Mouse (Mus musculus): ENCODE measurements around the gene Zkscan2. TPM values are rescaled to one million over a fixed set of nuclear protein-coding genes. Genes with fewer than 3 reads are reported as not detected.
A peak's percentile ranks its signal among the peaks of the same experiment; 100 is the strongest.

The Zkscan2 gene
- polyA plus RNA-seq, 1 experiment from 2014 or later = 0.05 TPM

- Histone ChIP-seq H3K4me2 (no peak overlapping the region), H3K36me3 (replicated peaks) (peaks cover 14% of the 10 kb centered on the region; the same call in 1 of the 2 replicates), H3K27me3 (no peaks in the 10 kb centered on the region), H3K4me1 (replicated peaks) (peaks cover 14% of the 10 kb centered on the region), H3K9ac (no peak overlapping the region), H3K4me3 (replicated peaks) (no peak overlapping the region), H3K9me3 (replicated peaks) (no peaks in the 10 kb centered on the region), H3K27ac (replicated peaks) (no peak overlapping the region)
- no peak for ATAC-seq (ENCODE audit: insufficient read depth)
- 71% methylated on average over 4 of the region's 4 CpGs for WGBS (ENCODE audit: insufficient replicate concordance)
These were observed 69.0 kb downstream of the Zkscan2 start for GRCm38 (mm10) chr7:123431206-123431605.

DNA sequence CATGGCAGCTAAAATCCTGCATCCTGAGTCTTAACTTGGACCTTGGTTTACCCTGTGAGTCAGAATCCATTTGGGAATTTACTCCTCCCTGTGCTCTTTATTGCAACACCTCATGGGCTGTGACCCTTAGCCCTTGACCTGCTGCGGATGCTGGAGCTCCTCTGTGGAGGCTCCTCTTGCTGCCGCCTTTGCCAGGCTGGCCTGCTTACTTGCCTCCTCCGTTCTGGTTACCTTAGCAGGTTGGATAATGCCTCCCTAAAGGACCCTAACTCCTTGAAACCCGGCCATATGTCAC, 69.9 kb downstream of the Zkscan2 start:
- no peak overlapping the region for H3K9ac ChIP-seq
- WGBS (ENCODE audit: insufficient replicate concordance) = 73% methylated on average over 4 of the region's 4 CpGs
- H3K27me3 ChIP-seq = no peaks in the 10 kb centered on the region
- no peaks in the 10 kb centered on the region for H3K9me3 ChIP-seq (replicated peaks)
- H3K4me2 ChIP-seq = no peak overlapping the region
- H3K4me3 ChIP-seq (replicated peaks) = no peak overlapping the region
- no peak overlapping the region for H3K27ac ChIP-seq (replicated peaks)
- 0 out of 2 replicates have a peak, but pooled peaks have one; percentile 37 for ATAC-seq (ENCODE audit: insufficient read depth)
- peaks cover 14% of the 10 kb centered on the region for H3K4me1 ChIP-seq (replicated peaks)
- H3K36me3 ChIP-seq (replicated peaks) = peaks cover 14% of the 10 kb centered on the region; the same call in 1 of the 2 replicates

DNA sequence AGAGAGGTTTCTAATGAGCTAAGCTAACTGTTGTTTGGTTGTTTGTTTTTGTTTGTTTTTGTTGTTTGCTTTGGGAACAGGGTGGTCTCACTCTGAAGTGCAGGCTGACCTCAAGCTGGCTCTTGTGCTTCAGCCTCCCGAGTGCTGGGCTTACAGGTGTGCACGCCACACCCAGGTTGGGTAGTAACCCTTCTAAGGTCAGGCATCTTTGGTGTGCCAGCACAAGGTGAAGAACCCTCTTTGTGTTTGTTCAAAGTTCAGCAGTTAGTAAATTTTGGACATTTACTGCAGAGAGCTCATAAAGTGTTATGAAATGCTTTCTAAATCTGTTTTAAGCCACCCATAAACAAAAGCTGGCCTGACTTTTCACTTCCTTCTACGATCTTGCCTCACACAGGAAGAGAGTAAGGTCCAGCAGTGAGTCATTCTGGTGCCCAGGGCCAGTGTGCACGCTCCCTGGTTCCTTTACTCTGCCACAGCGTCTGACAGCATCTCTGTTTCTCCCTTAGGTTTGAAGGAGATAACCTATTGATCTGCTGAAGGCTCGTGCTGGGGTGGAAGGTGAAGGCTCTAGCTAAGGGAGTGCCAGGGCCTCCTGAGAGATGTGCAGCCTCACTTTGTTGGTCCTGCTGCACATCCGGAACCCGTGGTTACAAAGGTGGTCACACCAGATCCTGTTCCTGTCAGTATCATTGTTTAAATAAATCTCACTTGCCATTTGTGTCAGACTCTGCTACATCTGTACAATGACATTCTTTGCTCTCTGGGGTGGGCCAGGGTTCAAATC, 70.4 kb downstream of the Zkscan2 start:
- no peak for ATAC-seq (ENCODE audit: insufficient read depth)

More for the DNA sequence above, 70.4 kb downstream of the Zkscan2 start:
- Histone ChIP-seq H3K27me3 (no peaks in the 10 kb centered on the region), H3K4me1 (replicated peaks) (peaks cover 14% of the 10 kb centered on the region), H3K27ac (replicated peaks) (0 out of 2 replicates have a peak overlapping the region, but pooled peaks have one; percentile 11), H3K9ac (no peak overlapping the region), H3K9me3 (replicated peaks) (no peaks in the 10 kb centered on the region), H3K4me3 (replicated peaks) (no peak overlapping the region), H3K36me3 (replicated peaks) (peaks cover 14% of the 10 kb centered on the region; the same call in 1 of the 2 replicates), H3K4me2 (no peak overlapping the region)
- 50% methylated on average over 8 of the region's 8 CpGs for WGBS (ENCODE audit: insufficient replicate concordance)

Other genes starting within 250 kb of the Zkscan2 start
- gene Lcmt1, start 130.7 kb downstream of the Zkscan2 start, polyA plus RNA-seq (2015; fragmentation: Nextera tagmentation; extraction: Ambion mirVana) = 21.2 and 22.3 TPM in 2 replicates
- gene Arhgap17, start 130.5 kb downstream of the Zkscan2 start, polyA plus RNA-seq (2015; fragmentation: Nextera tagmentation; extraction: Ambion mirVana) = 10.2 and 10.3 TPM in 2 replicates
- 27.6 and 60.4 TPM in 2 replicates for gene Aqp8, start 38.2 kb downstream of the Zkscan2 start, polyA plus RNA-seq (2015; fragmentation: Nextera tagmentation; extraction: Ambion mirVana)

All from liver, embryonic 15.5 days (tissue).